Mouse (Mus musculus) kidney, postnatal 25 days (tissue): Measurements from ENCODE around the gene Cenpx.

ENCODE experiments used
- DNase-seq, 2 experiments: peaks; one replicate each; pipeline ENCODE4 v3.0.0; 2021; ENCODE audit warnings: mixed read lengths in 2 of 2

The Cenpx gene

GRCm38 (mm10) chr11:120713580-120714518 is at the start of gene Cenpx, which contains the start of gene Lrrc45:
TSS of gene Cenpx (minus strand) at chr11:120713738.
TSS of gene Lrrc45 (plus strand) at chr11:120713925.
- DNase-seq: peak; percentile 98 to 99

GRCm38 (mm10) chr11:120762672-120763041 is 49.1 kb upstream of the Cenpx start, which contains the start of gene Hmga1b:
TSS of gene Hmga1b (plus strand) at chr11:120762794.
- DNase-seq: peak in 1 of 2 experiments; percentile 45

- peak in 1 of 2 experiments; percentile 28 for DNase-seq
These were observed 48.5 kb upstream of the Cenpx start for GRCm38 (mm10) chr11:120761811-120762671.

DNA sequence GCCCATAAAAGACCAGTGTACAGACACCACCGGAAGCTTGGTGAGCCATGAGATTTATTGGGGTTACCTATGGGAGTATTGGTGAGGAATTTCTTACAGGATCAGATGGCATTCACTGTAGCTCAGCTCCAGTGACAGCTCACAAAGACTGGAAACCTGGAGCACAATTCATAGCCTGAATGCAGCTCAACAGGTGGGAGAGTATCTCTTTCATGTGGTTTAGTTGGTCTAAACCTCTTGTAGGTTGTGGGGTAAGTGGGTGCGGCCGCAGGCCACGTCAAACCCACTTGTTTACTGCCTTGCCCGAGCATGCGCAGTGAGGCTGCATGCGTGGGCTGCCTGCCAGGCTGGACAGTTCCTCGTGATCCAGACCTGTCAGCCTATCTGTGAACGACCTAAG is 46.7 kb upstream of the Cenpx start:
- peak in 1 of 2 experiments; percentile 39 for DNase-seq

- DNase-seq: no peak
These were observed 38.1 kb upstream of the Cenpx start for GRCm38 (mm10) chr11:120751606-120752005.

GRCm38 (mm10) chr11:120749430-120749829 is 35.9 kb upstream of the Cenpx start:
- peak; percentile 61 to 66 for DNase-seq

GRCm38 (mm10) chr11:120747974-120748373 is 34.4 kb upstream of the Cenpx start:
- DNase-seq: peak in 1 of 2 experiments; percentile 49

DNA sequence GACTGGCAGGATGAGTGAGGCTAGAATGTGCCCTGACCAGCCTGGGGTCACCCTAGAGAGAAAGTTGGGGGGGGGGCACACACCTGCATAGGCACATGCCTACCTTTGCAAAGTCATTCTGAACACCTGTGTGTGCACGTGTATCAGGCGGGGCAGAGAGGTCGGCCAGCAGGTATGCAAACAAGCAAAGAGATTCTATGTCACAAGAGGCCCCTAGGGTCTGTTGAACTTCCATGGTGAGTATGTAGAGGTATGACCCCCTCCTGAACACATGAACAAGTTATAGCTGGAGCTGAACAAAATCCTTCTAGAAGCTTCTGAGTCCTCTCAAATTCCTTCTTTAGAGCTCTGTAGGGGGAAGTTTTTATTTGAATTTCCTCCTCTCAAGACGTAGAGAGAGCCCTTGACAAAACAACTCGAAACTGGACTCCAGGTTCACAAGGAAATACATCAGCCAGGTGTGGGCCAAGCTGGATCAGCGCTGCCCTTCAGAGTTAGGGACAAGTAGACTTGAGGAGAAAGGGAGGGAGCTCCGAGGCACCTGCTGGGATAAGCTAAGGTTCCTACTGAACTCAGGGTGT is 30.7 kb upstream of the Cenpx start:
- no peak for DNase-seq

- no peak for DNase-seq
These were observed 27.4 kb upstream of the Cenpx start for GRCm38 (mm10) chr11:120740981-120741380.

- no peak for DNase-seq
These were observed 22.9 kb upstream of the Cenpx start for GRCm38 (mm10) chr11:120736424-120736823.

GRCm38 (mm10) chr11:120733521-120733920 is 20.0 kb upstream of the Cenpx start:
- peak; percentile 74 to 85 for DNase-seq

- DNase-seq: peak; percentile 49 to 53
These were observed 18.5 kb upstream of the Cenpx start, which contains the start of gene Cbr2 for GRCm38 (mm10) chr11:120731858-120732680. TSS of gene Cbr2 (minus strand) at chr11:120732114.

DNA sequence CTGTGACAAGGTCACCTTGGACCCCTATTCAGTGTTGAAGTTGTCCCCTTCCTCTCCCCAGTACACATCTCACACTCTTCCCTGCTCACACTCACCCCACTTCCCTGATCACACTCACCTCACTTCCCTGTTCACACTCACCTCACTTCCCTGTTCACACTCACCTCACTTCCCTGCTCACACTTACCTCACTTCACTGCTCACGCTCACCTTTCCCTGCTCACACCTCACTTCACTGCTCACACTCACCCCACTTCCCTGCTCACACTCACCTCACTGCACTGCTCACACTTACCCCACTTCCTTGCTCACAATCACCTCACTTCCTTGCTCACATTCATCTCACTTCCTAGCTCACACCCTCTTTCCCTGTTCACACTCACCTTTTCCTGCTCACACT is 17.9 kb upstream of the Cenpx start:
- DNase-seq: no peak

- no peak for DNase-seq
These were observed 16.9 kb upstream of the Cenpx start for GRCm38 (mm10) chr11:120730331-120730870.

DNA sequence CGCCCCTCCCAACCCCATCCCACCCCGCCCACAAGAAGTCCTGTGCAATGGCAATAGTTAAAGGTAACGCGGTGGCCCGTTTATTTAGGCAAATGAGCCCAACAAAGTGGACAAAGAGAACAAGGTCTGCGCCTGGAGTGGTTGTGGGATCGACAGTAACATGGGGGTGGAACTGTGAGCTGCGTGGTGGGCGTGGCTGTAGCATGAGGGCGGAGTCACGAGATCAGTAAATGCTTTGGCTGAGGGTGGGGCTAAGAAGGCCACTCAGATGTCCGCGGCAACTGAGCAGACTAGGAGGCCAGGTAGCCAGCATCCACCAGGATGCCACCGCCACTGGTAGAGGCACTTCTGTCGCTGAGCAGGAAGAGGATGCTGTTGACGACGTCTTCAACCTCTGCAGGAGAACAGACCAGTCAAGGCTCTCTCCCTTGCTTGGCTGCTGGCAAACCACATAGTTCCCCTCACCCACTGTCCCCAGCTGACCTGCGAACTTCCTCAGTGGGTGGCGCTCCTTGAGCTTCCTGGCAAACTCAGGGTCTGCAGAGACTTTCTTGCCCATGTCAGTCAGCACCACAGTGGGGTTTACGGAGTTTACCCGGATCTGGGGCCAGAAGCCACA is 16.0 kb upstream of the Cenpx start:
- peak; percentile 71 to 83 for DNase-seq

- no peak for DNase-seq
These were observed 15.1 kb upstream of the Cenpx start for GRCm38 (mm10) chr11:120728530-120729240.

DNA sequence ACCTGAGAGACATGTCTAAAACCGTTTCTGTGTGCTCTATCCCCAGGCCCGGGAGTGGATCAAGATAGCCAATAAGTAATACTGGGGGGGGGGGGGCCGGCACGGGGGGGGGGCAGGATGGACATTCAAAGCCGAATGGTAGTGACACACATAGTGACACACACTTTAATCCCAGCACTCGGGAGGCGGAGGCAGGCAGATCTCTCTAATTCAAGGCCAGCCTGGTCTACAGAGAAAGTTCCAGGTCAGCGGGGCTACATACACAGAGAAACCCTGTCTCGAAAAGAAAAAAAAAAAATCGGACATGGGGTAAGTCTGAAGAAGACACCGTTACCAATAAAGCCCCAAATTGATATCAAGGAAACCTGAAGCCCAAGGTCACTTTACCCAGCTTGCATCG is 14.0 kb upstream of the Cenpx start:
- DNase-seq: peak in 1 of 2 experiments; percentile 33

DNA sequence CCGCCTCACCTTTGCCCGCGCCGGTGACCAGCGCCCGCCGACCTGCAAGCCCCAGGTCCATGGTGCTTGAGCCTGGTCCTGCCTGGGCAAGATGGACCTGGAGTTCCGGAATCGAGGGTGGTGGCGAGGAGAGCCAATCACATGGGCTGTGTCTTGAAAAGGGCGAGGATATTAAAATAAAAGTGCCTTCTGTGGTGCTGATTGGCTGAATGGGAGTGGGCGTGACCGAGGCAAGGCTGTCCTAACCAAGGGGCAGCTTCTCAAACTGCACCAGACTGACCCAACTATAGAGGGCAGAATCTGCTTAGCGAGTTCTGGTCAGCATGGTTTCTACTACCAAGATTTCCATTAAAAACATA is 13.6 kb upstream of the Cenpx start, which contains the start of gene Dcxr:
Dcxr (minus strand) TSS at position 113 of the 359 bp plus-strand sequence.
- peak; percentile 97 to 98 for DNase-seq

- DNase-seq: peak; percentile 53 to 82
These were observed 13.0 kb upstream of the Cenpx start for GRCm38 (mm10) chr11:120726243-120727168.
